Mouse (Mus musculus) ES-Bruce4 (cell line): ENCODE results near the gene Erfe. TPM values are rescaled to one million over a fixed set of nuclear protein-coding genes. Genes with fewer than 3 reads are reported as not detected.
A peak's percentile ranks its signal among the peaks of the same experiment; 100 is the strongest.

ENCODE experiments used
- H3K27ac ChIP-seq: 2 replicates; pipeline ENCODE4 v1.5.1; 2012; ENCODE audit warnings: low read length, inconsistent platforms; ENCODE audit not compliant: insufficient read depth
- H3K27me3 ChIP-seq: 2 replicates; pipeline ENCODE4 v1.6.1; 2012; ENCODE audit warnings: mild to moderate bottlenecking, low read length, inconsistent platforms; ENCODE audit not compliant: control insufficient read depth, poor library complexity, insufficient read depth, severe bottlenecking
- H3K36me3 ChIP-seq: 2 replicates; pipeline ENCODE4 v1.6.1; 2012; ENCODE audit warnings: inconsistent platforms, mild to moderate bottlenecking, low read length, moderate library complexity; ENCODE audit not compliant: control insufficient read depth, poor library complexity, insufficient read depth, severe bottlenecking
- H3K4me1 ChIP-seq: one replicate; pipeline ENCODE4 v1.8.1; 2011; ENCODE audit warnings: low read length; ENCODE audit not compliant: control insufficient read depth, insufficient read depth
- H3K4me3 ChIP-seq: 2 replicates; pipeline ENCODE4 v1.5.1; 2011; ENCODE audit warnings: low read depth, mild to moderate bottlenecking, low read length
- H3K9ac ChIP-seq: 2 replicates; pipeline ENCODE4 v1.6.1; 2012; ENCODE audit warnings: low read depth, mild to moderate bottlenecking, inconsistent platforms; ENCODE audit not compliant: poor library complexity, severe bottlenecking
- H3K9me3 ChIP-seq: replicated peaks from 2 replicates; pipeline ENCODE4 v1.6.1; 2012; ENCODE audit warnings: mild to moderate bottlenecking, low read length, inconsistent platforms; ENCODE audit not compliant: control insufficient read depth, poor library complexity, insufficient read depth, severe bottlenecking
- CTCF ChIP-seq: IDR thresholded peaks from one replicate; pipeline ENCODE4 v1.8.1; 2011; ENCODE audit warnings: low read depth, low read length
- EP300 ChIP-seq: IDR thresholded peaks from 2 replicates; pipeline ENCODE4 v1.6.1; 2011; ENCODE audit warnings: low read depth, low read length; ENCODE audit not compliant: insufficient read depth
- POLR2A ChIP-seq: IDR thresholded peaks from one replicate; pipeline ENCODE4 v1.8.1; 2011; ENCODE audit warnings: low read length; ENCODE audit not compliant: insufficient read depth
- polyA plus RNA-seq: library from polyadenylated mRNA; stranded (reverse); fragments of >200 nt; gene quantifications from 2 replicates; pipeline ENCODE4 v1.2.4, GENCODE M21; 2011; ENCODE audit warnings: low read depth; ENCODE audit not compliant: missing spikeins, insufficient read depth, insufficient read length

The Erfe gene
- polyA plus RNA-seq, 1 experiment = 13.3 TPM

DNA sequence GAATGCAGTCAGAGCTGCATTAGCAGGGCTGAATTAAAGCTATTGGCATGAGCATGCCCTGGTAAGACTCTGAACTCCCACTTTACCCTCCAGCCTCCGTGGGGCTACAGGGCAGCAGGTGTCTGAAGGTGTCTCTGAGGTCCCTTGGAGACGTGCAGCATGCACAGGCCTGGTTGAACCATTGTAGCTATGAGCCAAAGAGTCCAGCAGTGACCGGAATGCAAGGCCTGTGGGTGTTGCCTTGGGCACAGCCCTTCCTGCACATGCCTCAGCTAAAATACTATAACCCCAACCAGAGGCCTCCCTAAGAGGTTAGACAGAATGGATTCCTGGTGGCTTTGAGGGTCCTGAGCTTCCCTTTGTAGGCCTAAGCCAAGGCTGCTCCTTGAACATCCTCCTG, 15.0 kb upstream of the Erfe start:
- H3K4me1 ChIP-seq = no peaks in the 10 kb centered on the region

DNA sequence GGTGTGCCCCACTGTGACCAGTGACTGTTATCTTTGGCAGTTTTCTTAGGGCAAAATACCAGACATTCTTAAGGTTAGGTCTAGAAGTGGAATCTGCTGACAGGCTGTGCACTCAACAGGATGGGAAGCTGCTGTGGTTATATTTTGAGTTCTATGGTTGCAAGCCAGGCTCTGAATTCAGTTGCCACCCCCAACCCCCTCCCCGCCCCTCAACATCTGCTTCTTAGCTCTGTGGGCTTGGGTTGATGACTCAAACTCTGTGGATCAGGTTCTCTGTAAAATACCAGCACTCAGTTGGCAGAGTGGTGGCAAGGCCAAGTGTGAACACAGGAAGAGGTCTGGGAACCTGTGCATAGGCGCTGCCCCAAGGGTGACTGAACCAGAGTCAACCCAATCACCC, 14.0 kb upstream of the Erfe start:
- no peak overlapping the region for H3K9ac ChIP-seq
- no peaks in the 10 kb centered on the region for H3K9me3 ChIP-seq
- no peaks in the 10 kb centered on the region for H3K4me1 ChIP-seq
- no peaks in the 10 kb centered on the region for H3K27me3 ChIP-seq
- no peak overlapping the region for H3K27ac ChIP-seq
- TF ChIP-seq EP300 (no peak), CTCF (no peak), POLR2A (no peak)
- H3K4me3 ChIP-seq = no peak overlapping the region
- H3K36me3 ChIP-seq = no peaks in the 10 kb centered on the region

More for the DNA sequence above, 15.0 kb upstream of the Erfe start:
- Histone ChIP-seq H3K9ac (no peak overlapping the region), H3K4me3 (no peak overlapping the region), H3K27ac (no peak overlapping the region), H3K36me3 (no peaks in the 10 kb centered on the region), H3K9me3 (no peaks in the 10 kb centered on the region), H3K27me3 (no peaks in the 10 kb centered on the region)
- no peak for TF ChIP-seq EP300
- no peak for TF ChIP-seq POLR2A
- no peak for TF ChIP-seq CTCF

DNA sequence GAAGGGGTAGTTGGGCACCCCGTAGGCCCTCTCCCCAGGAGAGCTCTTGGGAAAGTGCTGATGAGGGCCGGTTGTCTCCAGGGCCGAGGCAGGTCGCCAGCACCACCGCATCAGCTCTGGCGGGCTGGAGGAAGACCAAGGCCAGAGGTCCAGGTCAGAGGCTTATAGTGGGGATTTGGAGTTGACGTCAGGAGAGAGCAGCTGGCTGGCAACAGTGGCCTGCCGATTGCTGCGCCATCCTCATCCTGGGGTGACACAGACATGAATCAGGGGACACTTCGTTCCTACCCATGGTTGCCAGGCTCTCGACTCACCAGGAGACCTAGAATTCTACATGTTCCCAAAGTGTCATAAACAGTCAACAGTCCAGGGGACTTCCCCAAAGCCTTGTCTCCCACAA, 10.1 kb upstream of the Erfe start:
- H3K27me3 ChIP-seq = no peaks in the 10 kb centered on the region
- no peak for TF ChIP-seq POLR2A
- TF ChIP-seq CTCF = no peak
- TF ChIP-seq EP300 = no peak
- H3K9ac ChIP-seq = no peak overlapping the region
- H3K36me3 ChIP-seq = no peaks in the 10 kb centered on the region
- no peak overlapping the region for H3K27ac ChIP-seq
- no peaks in the 10 kb centered on the region for H3K9me3 ChIP-seq
- no peak overlapping the region for H3K4me3 ChIP-seq
- no peaks in the 10 kb centered on the region for H3K4me1 ChIP-seq

DNA sequence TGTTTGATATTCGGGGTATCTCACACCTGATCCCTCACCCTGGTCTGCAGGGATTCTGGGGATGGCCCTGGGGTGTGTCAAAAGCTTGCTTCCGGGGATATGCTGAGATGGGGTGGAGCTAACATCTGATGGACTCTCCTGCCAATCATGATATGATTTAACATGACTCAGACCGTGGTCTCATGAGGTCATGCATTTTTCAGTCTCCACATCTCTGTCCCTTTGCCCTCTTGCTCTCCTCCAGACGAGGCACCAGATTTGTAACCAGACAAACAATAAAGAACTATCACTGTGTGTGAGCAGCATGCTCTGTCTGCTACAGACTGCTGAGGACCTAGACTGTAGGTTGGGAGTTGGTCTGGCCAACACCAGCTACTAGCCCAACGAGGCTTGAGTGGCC, 4.1 kb upstream of the Erfe start:
- no peaks in the 10 kb centered on the region for H3K4me1 ChIP-seq
- no peaks in the 10 kb centered on the region for H3K9me3 ChIP-seq
- no peak for TF ChIP-seq CTCF
- TF ChIP-seq EP300 = no peak
- TF ChIP-seq POLR2A = no peak
- no peak overlapping the region for H3K4me3 ChIP-seq
- no peak overlapping the region for H3K9ac ChIP-seq
- no peaks in the 10 kb centered on the region for H3K27me3 ChIP-seq
- no peak overlapping the region for H3K27ac ChIP-seq
- H3K36me3 ChIP-seq = no peaks in the 10 kb centered on the region

DNA sequence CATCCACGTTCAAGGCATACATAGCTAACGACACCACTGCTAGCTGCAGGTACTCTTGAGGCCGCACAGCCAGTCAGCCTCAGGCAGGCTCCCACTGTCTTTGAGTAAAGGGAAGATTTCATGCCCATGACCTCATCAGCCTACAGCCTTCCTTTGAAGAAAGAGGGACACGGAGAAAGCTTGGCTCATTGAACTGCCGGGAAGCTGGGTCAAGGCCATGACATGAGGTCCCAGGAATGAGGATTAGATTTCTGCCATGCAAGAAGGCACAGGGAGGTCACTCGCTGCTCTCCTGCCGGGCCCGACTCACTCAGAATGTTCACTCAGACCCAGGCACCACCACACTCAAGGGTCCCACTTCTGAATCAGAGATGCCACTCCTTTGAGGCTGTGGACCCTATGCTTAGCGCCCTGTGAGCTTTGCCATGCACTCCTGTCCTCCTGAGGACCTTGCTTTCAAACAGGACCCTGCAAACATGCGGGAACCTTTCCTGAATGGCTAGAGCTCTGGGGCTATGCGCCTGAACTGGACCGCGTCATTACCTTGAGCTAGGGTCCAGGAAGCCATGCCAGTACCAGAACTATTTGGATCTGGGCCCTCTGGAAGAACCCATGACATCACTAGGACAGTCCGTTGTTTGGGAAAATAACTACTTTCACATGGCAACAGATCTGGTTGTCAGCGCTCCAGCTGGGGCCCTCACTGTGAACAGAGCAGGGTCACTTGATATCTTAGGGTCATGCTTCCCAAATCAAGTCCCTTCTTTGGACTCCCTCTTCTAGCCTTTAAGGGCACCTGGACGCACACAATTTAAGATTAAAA, 1.2 kb upstream of the Erfe start:
- no peaks in the 10 kb centered on the region for H3K36me3 ChIP-seq
- no peaks in the 10 kb centered on the region for H3K9me3 ChIP-seq
- H3K27me3 ChIP-seq = no peaks in the 10 kb centered on the region
- no peak overlapping the region for H3K9ac ChIP-seq
- no peaks in the 10 kb centered on the region for H3K4me1 ChIP-seq
- no peak overlapping the region for H3K27ac ChIP-seq
- TF ChIP-seq POLR2A (no peak), EP300 (no peak), CTCF (no peak)
- H3K4me3 ChIP-seq = no peak overlapping the region

DNA sequence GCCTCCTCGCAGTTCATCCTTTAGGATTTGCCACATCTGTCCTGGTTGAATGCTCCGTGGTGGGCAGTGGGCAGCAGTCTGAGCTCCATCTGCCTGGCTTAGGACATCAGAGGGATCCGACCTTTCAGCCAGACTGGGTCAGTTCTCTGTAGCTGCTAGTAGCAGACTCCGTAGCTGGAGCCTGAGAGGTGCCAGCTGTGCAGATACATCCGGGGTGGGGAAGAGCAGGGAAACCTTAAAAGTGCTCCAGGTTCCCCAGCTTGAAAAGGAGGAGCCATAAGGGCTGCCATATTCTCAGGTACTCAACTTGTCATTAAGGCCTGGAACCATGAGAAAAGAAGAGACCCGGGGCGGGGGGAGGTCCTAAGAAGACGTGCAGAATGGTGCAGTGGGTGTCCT, 415 bp upstream of the Erfe start:
- H3K4me3 ChIP-seq = 0 out of 2 replicates have a peak overlapping the region, but pooled peaks have one; percentile 23
- H3K27me3 ChIP-seq = no peaks in the 10 kb centered on the region
- TF ChIP-seq EP300 (no peak), POLR2A (no peak), CTCF (no peak)
- no peaks in the 10 kb centered on the region for H3K36me3 ChIP-seq
- peak overlapping the region; percentile 92 for H3K9ac ChIP-seq
- no peaks in the 10 kb centered on the region for H3K9me3 ChIP-seq
- no peaks in the 10 kb centered on the region for H3K4me1 ChIP-seq
- H3K27ac ChIP-seq = no peak overlapping the region
